Mouse (Mus musculus) forebrain, embryonic 14.5 days (tissue): ENCODE results near the gene Ryr2. TPM values are rescaled to one million over a fixed set of nuclear protein-coding genes. Genes with fewer than 3 reads are reported as not detected.

ENCODE experiments used
- ATAC-seq: fragments of 200-750 bp; cut with Nextera tagmentation; 2 replicates; pipeline ENCODE4 v1.8.0; 2017; ENCODE audit warnings: mild to moderate bottlenecking, moderate library complexity
- DNase-seq: peaks from one replicate; pipeline ENCODE4 v3.0.0-alpha.2; 2015; ENCODE audit warnings: low spot score
- H3K27ac ChIP-seq: fragments of 300-500 bp; sonication (generic); 2 replicates; pipeline ENCODE4 v1.5.1; 2014; ENCODE audit warnings: low read depth, mild to moderate bottlenecking, control low read depth, low read length, moderate library complexity
- H3K27me3 ChIP-seq: fragments of 300-500 bp; sonication (generic); replicated peaks from 2 replicates; pipeline ENCODE4 v1.6.1; 2014; ENCODE audit warnings: low read length, control low read depth, mixed read lengths; ENCODE audit not compliant: control insufficient read depth, insufficient read depth
- H3K36me3 ChIP-seq: fragments of 300-500 bp; sonication (generic); 2 replicates; pipeline ENCODE4 v1.6.1; 2014; ENCODE audit warnings: low read length, control low read depth; ENCODE audit not compliant: control insufficient read depth, insufficient read depth
- H3K4me1 ChIP-seq: fragments of 300-500 bp; sonication (generic); 2 replicates; pipeline ENCODE4 v1.6.1; 2014; ENCODE audit warnings: antibody characterized with exemption, low read length, control low read depth; ENCODE audit not compliant: control insufficient read depth, insufficient read depth
- H3K4me2 ChIP-seq: fragments of 300-500 bp; sonication (generic); 2 replicates; pipeline ENCODE4 v1.6.1; 2014; ENCODE audit warnings: mild to moderate bottlenecking, control low read depth, low read length
- H3K4me3 ChIP-seq: fragments of 300-500 bp; sonication (generic); 2 replicates; pipeline ENCODE4 v1.5.1; 2014; ENCODE audit warnings: low read depth, low read length, control low read depth
- H3K9ac ChIP-seq: fragments of 300-500 bp; sonication (generic); 2 replicates; pipeline ENCODE4 v1.6.1; 2014; ENCODE audit warnings: mild to moderate bottlenecking, low read length, control low read depth, moderate library complexity
- H3K9me3 ChIP-seq: fragments of 300-500 bp; sonication (generic); replicated peaks from 2 replicates; pipeline ENCODE4 v1.6.1; 2016; ENCODE audit warnings: low read length, control low read depth, mixed read lengths; ENCODE audit not compliant: control insufficient read depth
- WGBS: fragments of 180-500 bp; shearing (Covaris S2); extraction: QIAGEN DNeasy Blood & Tissue Kit; methylation state at CpG from one replicate; pipeline ENCODE4 v1.1.7; 2014; 5-methylcytosine and 5-hydroxymethylcytosine counted together
- polyA plus RNA-seq: library from polyadenylated mRNA; unstranded; fragments of >200 nt; fragmentation: Nextera tagmentation; extraction: Ambion mirVana; gene quantifications from 2 replicates; pipeline ENCODE4 v1.2.1, GENCODE M21; 2014

Gene Ryr2
- polyA plus RNA-seq, 1 experiment from 2014 or later = 0.76 TPM

GRCm38 (mm10) chr13:11511540-11512177 is 595.1 kb downstream of the Ryr2 start:
- DNase-seq (peak; percentile 33), ATAC-seq (peak; percentile 26; the same call in 1 of the 2 replicates)
- H3K36me3 ChIP-seq = no peaks in the 10 kb centered on the region
- WGBS = 60% methylated on average over 2 of the region's 2 CpGs
- H3K9ac ChIP-seq = no peak overlapping the region
- H3K4me2 ChIP-seq = no peak overlapping the region
- no peaks in the 10 kb centered on the region for H3K27me3 ChIP-seq
- no peak overlapping the region for H3K27ac ChIP-seq
- H3K4me1 ChIP-seq = no peaks in the 10 kb centered on the region
- H3K4me3 ChIP-seq = no peak overlapping the region
- no peaks in the 10 kb centered on the region for H3K9me3 ChIP-seq

Other genes starting within 250 kb of the Ryr2 start
- gene Mtr, start 151.2 kb upstream of the Ryr2 start, polyA plus RNA-seq = 7.4 TPM in 2 replicates
- 1.7 and 2.2 TPM in 2 replicates for gene Actn2, start 233.8 kb upstream of the Ryr2 start, polyA plus RNA-seq